Mouse (Mus musculus): ENCODE results near the gene Gm21776.
"Not testable (repeated sequence)": the region's sequence is repeated elsewhere in the genome, so short reads cannot be mapped to it uniquely, and the experiment has no call there.

The Gm21776 gene

DNA sequence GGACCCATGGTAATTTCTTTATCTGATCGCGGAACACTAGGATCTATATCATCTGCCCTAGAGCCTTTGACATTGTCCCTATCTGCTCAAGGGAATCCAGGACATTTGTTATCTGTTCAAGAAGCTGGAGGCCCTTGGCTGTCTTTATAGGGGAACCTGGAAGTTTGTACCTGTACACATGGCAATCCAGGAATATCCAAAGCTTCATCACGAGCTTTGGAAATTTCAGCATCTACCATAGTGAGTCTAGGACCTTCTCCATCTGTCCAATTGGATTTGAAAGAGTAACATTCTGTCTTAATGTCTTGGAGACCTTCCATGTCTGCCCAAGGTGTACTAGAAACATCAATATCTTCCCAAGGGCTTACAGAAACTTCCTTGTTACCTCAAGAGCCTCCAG lies at the start of gene Gm21776:
Gene Gm21776, plus strand, starts transcription at position 301 of the 400 bp plus-strand sequence.
- not testable (repeated sequence) for DNase-seq

Measured in spleen, adult 18-20 months (tissue).